Mouse (Mus musculus) hindbrain, postnatal 0 days (tissue): Measurements from ENCODE around the gene Rtraf. TPM values are rescaled to one million over a fixed set of nuclear protein-coding genes. Genes with fewer than 3 reads are reported as not detected.
A peak's percentile ranks its signal among the peaks of the same experiment; 100 is the strongest.

Experiments used
- ATAC-seq: fragments of 200-750 bp; cut with Nextera tagmentation; 2 replicates; pipeline ENCODE4 v1.8.0; 2017; ENCODE audit warnings: mild to moderate bottlenecking, moderate TSS enrichment, moderate library complexity
- DNase-seq: peaks from one replicate; pipeline ENCODE4 v3.0.0-alpha.2; 2015; ENCODE audit warnings: low spot score
- H3K27ac ChIP-seq: fragments of 300-500 bp; sonication (generic); 2 replicates; pipeline ENCODE4 v1.5.1; 2014; ENCODE audit warnings: mild to moderate bottlenecking
- H3K27me3 ChIP-seq: fragments of 300-500 bp; sonication (generic); 2 replicates; pipeline ENCODE4 v1.6.1; 2014; ENCODE audit warnings: low read length, mixed read lengths; ENCODE audit not compliant: insufficient read depth
- H3K36me3 ChIP-seq: fragments of 300-500 bp; sonication (generic); 2 replicates; pipeline ENCODE4 v1.6.1; 2014; ENCODE audit warnings: low read length, mixed read lengths; ENCODE audit not compliant: insufficient read depth
- H3K4me1 ChIP-seq: fragments of 300-500 bp; sonication (generic); 2 replicates; pipeline ENCODE4 v1.6.1; 2014; ENCODE audit warnings: antibody characterized with exemption, low read length, mixed read lengths; ENCODE audit not compliant: insufficient read depth
- H3K4me2 ChIP-seq: fragments of 300-500 bp; sonication (generic); 2 replicates; pipeline ENCODE4 v1.6.1; 2014; ENCODE audit warnings: low read depth, mild to moderate bottlenecking, low read length, moderate library complexity, mixed read lengths
- H3K4me3 ChIP-seq: fragments of 300-500 bp; sonication (generic); 2 replicates; pipeline ENCODE4 v1.5.1; 2014; ENCODE audit warnings: low read length
- H3K9ac ChIP-seq: fragments of 300-500 bp; sonication (generic); replicated peaks from 2 replicates; pipeline ENCODE4 v1.6.1; 2014; ENCODE audit warnings: mild to moderate bottlenecking, low read length, moderate library complexity, mixed read lengths
- H3K9me3 ChIP-seq: fragments of 300-500 bp; sonication (generic); 2 replicates; pipeline ENCODE4 v1.6.1; 2016; ENCODE audit warnings: low read length, mixed read lengths
- CTCF ChIP-seq: IDR thresholded peaks from 2 replicates; pipeline ENCODE4 v1.5.1; 2016; ENCODE audit warnings: antibody characterized with exemption, control low read depth, low read depth
- WGBS: fragments of 180-500 bp; shearing (Covaris S2); extraction: QIAGEN DNeasy Blood & Tissue Kit; methylation state at CpG from one replicate; pipeline ENCODE4 v1.1.7; 2014; 5-methylcytosine and 5-hydroxymethylcytosine counted together
- polyA plus RNA-seq: library from polyadenylated mRNA; unstranded; fragments of >200 nt; fragmentation: Nextera tagmentation; extraction: Ambion mirVana; gene quantifications from 2 replicates; pipeline ENCODE4 v1.2.1, GENCODE M21; 2015
- total RNA-seq: library from RNA; depleted of rRNA; stranded (reverse); fragments of >200 nt; gene quantifications from 2 replicates; pipeline ENCODE4 v1.2.3, GENCODE M21; 2014

Rtraf gene
- total and polyA plus RNA-seq, 2 experiments from 2014 or later, result 51.5 to 152 TPM

GRCm38 (mm10) chr14:19821686-19822085, 1.9 kb downstream of the Rtraf start:
- no peaks in the 10 kb centered on the region for H3K27me3 ChIP-seq
- TF ChIP-seq CTCF, result no peak
- H3K9ac ChIP-seq, result no peak overlapping the region
- 96% methylated on average over 5 of the region's 5 CpGs for WGBS
- no peak overlapping the region for H3K4me3 ChIP-seq
- H3K27ac ChIP-seq, result no peak overlapping the region
- H3K9me3 ChIP-seq, result no peaks in the 10 kb centered on the region
- H3K36me3 ChIP-seq, result peaks cover 7% of the 10 kb centered on the region; the same call in 1 of the 2 replicates
- DNase-seq (no peak), ATAC-seq (no peak)
- H3K4me1 ChIP-seq, result peaks cover 13% of the 10 kb centered on the region; the same call in 1 of the 2 replicates
- no peak overlapping the region for H3K4me2 ChIP-seq

GRCm38 (mm10) chr14:19817949-19818348, 5.7 kb downstream of the Rtraf start:
- Histone ChIP-seq H3K4me3 (no peak overlapping the region), H3K4me2 (no peak overlapping the region), H3K36me3 (peaks cover 37% of the 10 kb centered on the region)

DNA sequence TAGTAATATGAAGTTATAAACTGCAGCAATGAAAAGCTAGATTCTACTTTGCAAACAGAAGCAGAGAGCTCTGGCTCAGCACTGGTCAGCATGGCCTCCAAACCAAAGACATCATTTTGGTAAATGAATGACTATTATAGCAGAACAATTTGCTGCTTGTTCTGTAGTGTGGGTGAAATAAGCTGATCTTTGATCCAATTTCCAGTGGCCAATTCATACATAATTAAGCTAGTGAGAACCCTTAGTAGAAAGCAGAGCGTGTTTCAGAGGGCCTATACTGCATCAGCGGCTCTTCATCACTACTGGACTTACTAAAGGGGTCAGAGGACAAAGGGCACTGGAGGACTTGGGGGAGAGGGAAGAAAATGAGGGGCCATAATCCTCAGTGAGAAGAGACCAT, 10.6 kb downstream of the Rtraf start:
- peaks cover 39% of the 10 kb centered on the region for H3K36me3 ChIP-seq
- H3K4me3 ChIP-seq, result no peak overlapping the region
- no peak overlapping the region for H3K4me2 ChIP-seq
- 86% methylated on average over 2 of the region's 2 CpGs for WGBS
- no peak for ATAC-seq
- no peak overlapping the region for H3K9ac ChIP-seq
- TF ChIP-seq CTCF, result no peak
- H3K27ac ChIP-seq, result no peak overlapping the region
- no peak for DNase-seq
- H3K27me3 ChIP-seq, result no peaks in the 10 kb centered on the region
- no peaks in the 10 kb centered on the region for H3K9me3 ChIP-seq
- H3K4me1 ChIP-seq, result no peaks in the 10 kb centered on the region

More at GRCm38 (mm10) chr14:19817949-19818348, 5.7 kb downstream of the Rtraf start:
- peak; percentile 75; the same call in 1 of the 2 replicates for ATAC-seq
- Histone ChIP-seq H3K9me3 (no peaks in the 10 kb centered on the region), H3K9ac (no peak overlapping the region), H3K27me3 (no peaks in the 10 kb centered on the region), H3K27ac (no peak overlapping the region), H3K4me1 (0 out of 2 replicates have a peak, but pooled peaks cover 5% of the 10 kb centered on the region)
- peak; percentile 93 for TF ChIP-seq CTCF
- peak; percentile 92 for DNase-seq
- WGBS, result 9% methylated on average over 1 of the region's 1 CpGs

GRCm38 (mm10) chr14:19809934-19810333, 13.7 kb downstream of the Rtraf start:
- Histone ChIP-seq H3K27ac (no peak overlapping the region), H3K4me3 (no peak overlapping the region), H3K27me3 (no peaks in the 10 kb centered on the region), H3K36me3 (peaks cover 21% of the 10 kb centered on the region; the same call in 1 of the 2 replicates), H3K4me1 (no peaks in the 10 kb centered on the region), H3K4me2 (no peak overlapping the region), H3K9ac (no peak overlapping the region), H3K9me3 (no peaks in the 10 kb centered on the region)
- peak; percentile 47; the same call in 1 of the 2 replicates for ATAC-seq
- 41% methylated on average over 10 of the region's 10 CpGs for WGBS
- DNase-seq, result peak; percentile 64
- no peak for TF ChIP-seq CTCF

DNA sequence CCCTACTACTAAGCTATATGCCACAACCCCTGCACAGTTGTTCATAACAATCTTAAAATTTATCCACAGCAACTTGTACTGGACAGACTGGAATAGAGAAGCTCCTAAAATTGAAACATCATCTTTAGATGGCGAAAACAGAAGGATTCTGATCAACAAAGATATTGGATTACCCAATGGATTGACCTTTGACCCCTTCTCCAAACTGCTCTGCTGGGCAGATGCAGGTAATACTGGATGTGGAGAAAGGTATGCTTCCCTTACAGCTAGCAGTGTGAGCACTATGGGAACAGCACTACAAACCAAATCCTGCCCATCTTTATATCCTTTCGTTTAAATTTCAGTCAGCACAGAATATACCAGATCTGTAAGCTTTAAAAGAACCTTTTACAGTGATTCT, 15.8 kb downstream of the Rtraf start:
- Histone ChIP-seq H3K9me3 (no peaks in the 10 kb centered on the region), H3K9ac (no peak overlapping the region), H3K4me2 (no peak overlapping the region), H3K4me1 (no peaks in the 10 kb centered on the region), H3K36me3 (peaks cover 8% of the 10 kb centered on the region; the same call in 1 of the 2 replicates), H3K27me3 (no peaks in the 10 kb centered on the region), H3K27ac (no peak overlapping the region), H3K4me3 (no peak overlapping the region)
- no peak for DNase-seq
- no peak for ATAC-seq
- TF ChIP-seq CTCF, result no peak
- 92% methylated on average over 2 of the region's 2 CpGs for WGBS

DNA sequence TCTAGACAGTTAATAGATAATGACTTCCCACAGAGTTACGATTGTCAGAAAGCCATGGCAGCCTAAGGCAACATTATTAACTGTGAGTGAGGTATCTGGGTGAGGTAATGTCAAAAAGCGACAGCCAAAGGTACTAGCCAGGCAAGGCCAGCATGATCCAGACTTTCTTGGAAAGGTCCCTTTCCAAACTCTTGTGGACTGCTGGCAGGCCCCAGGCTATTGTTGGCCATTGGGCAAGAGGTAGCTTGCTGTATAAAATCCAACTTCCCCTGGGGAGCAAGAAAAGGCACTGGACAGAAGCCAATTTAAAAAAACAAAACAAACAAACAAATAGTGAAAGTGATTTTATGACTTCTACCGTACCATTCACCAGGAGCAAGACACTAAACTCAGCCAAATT, 16.3 kb downstream of the Rtraf start:
- Histone ChIP-seq H3K36me3 (peaks cover 3% of the 10 kb centered on the region; the same call in 1 of the 2 replicates), H3K27me3 (no peaks in the 10 kb centered on the region), H3K4me3 (no peak overlapping the region), H3K9me3 (no peaks in the 10 kb centered on the region), H3K27ac (no peak overlapping the region), H3K9ac (no peak overlapping the region), H3K4me2 (no peak overlapping the region), H3K4me1 (no peaks in the 10 kb centered on the region)
- no peak for DNase-seq
- TF ChIP-seq CTCF, result no peak
- ATAC-seq, result no peak
- 63% methylated on average over 3 of the region's 3 CpGs for WGBS

- no peak for TF ChIP-seq CTCF
- Histone ChIP-seq H3K4me2 (no peak overlapping the region), H3K9ac (no peak overlapping the region), H3K4me1 (no peaks in the 10 kb centered on the region), H3K9me3 (no peaks in the 10 kb centered on the region), H3K36me3 (no peaks in the 10 kb centered on the region), H3K27ac (no peak overlapping the region), H3K4me3 (no peak overlapping the region), H3K27me3 (no peaks in the 10 kb centered on the region)
- WGBS, result 50% methylated on average over 10 of the region's 10 CpGs
- no peak for ATAC-seq
- no peak for DNase-seq
These were observed 20.0 kb downstream of the Rtraf start for GRCm38 (mm10) chr14:19803623-19804022.
